Mouse (Mus musculus): ENCODE data around the gene Fam216b. TPM values are rescaled to one million over a fixed set of nuclear protein-coding genes. Genes with fewer than 3 reads are reported as not detected.

Fam216b gene
- polyA plus RNA-seq, 1 experiment from 2014 or later, result not detected

- Histone ChIP-seq H3K4me1 (peaks cover 11% of the 10 kb centered on the region; the same call in 1 of the 2 replicates), H3K4me3 (no peak overlapping the region), H3K27ac (no peak overlapping the region), H3K36me3 (no peaks in the 10 kb centered on the region), H3K9me3 (no peaks in the 10 kb centered on the region), H3K4me2 (no peak overlapping the region), H3K9ac (no peak overlapping the region), H3K27me3 (no peaks in the 10 kb centered on the region)
- 86% methylated on average over 6 of the region's 6 CpGs for WGBS
- no peak for ATAC-seq (ENCODE audit: insufficient number of reproducible peaks, low FRiP score, low TSS enrichment, low read depth)
Observed at GRCm38 (mm10) chr14:78040643-78041042, 48.2 kb downstream of the Fam216b start.

GRCm38 (mm10) chr14:78038876-78039275 lies 49.9 kb downstream of the Fam216b start:
- no peaks in the 10 kb centered on the region for H3K27me3 ChIP-seq
- H3K4me1 ChIP-seq, result peaks cover 12% of the 10 kb centered on the region; the same call in 1 of the 2 replicates
- H3K4me3 ChIP-seq, result no peak overlapping the region
- no peak overlapping the region for H3K9ac ChIP-seq
- no peaks in the 10 kb centered on the region for H3K9me3 ChIP-seq
- H3K4me2 ChIP-seq, result peak overlapping the region; percentile 28
- ATAC-seq (ENCODE audit: insufficient number of reproducible peaks, low FRiP score, low TSS enrichment, low read depth), result no peak
- 43% methylated on average over 8 of the region's 8 CpGs for WGBS
- H3K36me3 ChIP-seq, result no peaks in the 10 kb centered on the region
- no peak overlapping the region for H3K27ac ChIP-seq

Other genes with a start within 250 kb of the Fam216b start
- 85.0 and 92.1 TPM in 2 replicates for gene Dnajc15, start 213.9 kb downstream of the Fam216b start, polyA plus RNA-seq (2015; fragmentation: Nextera tagmentation; extraction: Ambion mirVana)
- 1.2 and 1.4 TPM in 2 replicates for gene Epsti1, start 184.8 kb downstream of the Fam216b start, polyA plus RNA-seq (2015; fragmentation: Nextera tagmentation; extraction: Ambion mirVana)
- 0.96 and 1.7 TPM in 2 replicates for gene Tnfsf11, start 219.0 kb upstream of the Fam216b start, polyA plus RNA-seq (2015; fragmentation: Nextera tagmentation; extraction: Ambion mirVana)